Mouse (Mus musculus) ovary, postnatal 36 days (tissue): ENCODE results near the gene Nhlrc4.

ENCODE experiments used
- DNase-seq: peaks from one replicate; pipeline ENCODE4 v3.0.0; 2022; ENCODE audit warnings: low spot score, mixed read lengths

Gene Nhlrc4

GRCm38 (mm10) chr17:25944366-25945163, at the start of gene Nhlrc4, which contains the start of gene Pigq:
Nhlrc4 (minus strand) TSS chr17:25944961.
Pigq (minus strand) TSS chr17:25944936.
- DNase-seq, result no peak

GRCm38 (mm10) chr17:25993489-25993888, 48.7 kb upstream of the Nhlrc4 start:
- no peak for DNase-seq

- no peak for DNase-seq
Measured at GRCm38 (mm10) chr17:25992274-25992673, 47.5 kb upstream of the Nhlrc4 start.

- DNase-seq, result no peak
Measured at GRCm38 (mm10) chr17:25990331-25990730, 45.6 kb upstream of the Nhlrc4 start.

GRCm38 (mm10) chr17:25985306-25986294, 40.8 kb upstream of the Nhlrc4 start, which contains the start of gene Capn15:
Capn15 (minus strand) TSS chr17:25985796.
- DNase-seq, result peak; percentile 94

- no peak for DNase-seq
Measured at GRCm38 (mm10) chr17:25984556-25985305, 40.0 kb upstream of the Nhlrc4 start.

GRCm38 (mm10) chr17:25984066-25984465, 39.3 kb upstream of the Nhlrc4 start:
- DNase-seq, result no peak

- DNase-seq, result no peak
Measured at GRCm38 (mm10) chr17:25982913-25983312, 38.2 kb upstream of the Nhlrc4 start.

- DNase-seq, result no peak
Measured at GRCm38 (mm10) chr17:25980854-25981253, 36.1 kb upstream of the Nhlrc4 start.

- no peak for DNase-seq
Measured at GRCm38 (mm10) chr17:25979829-25980738, 35.3 kb upstream of the Nhlrc4 start.

GRCm38 (mm10) chr17:25970954-25971707, 26.4 kb upstream of the Nhlrc4 start:
- no peak for DNase-seq

GRCm38 (mm10) chr17:25970448-25970847, 25.7 kb upstream of the Nhlrc4 start:
- DNase-seq, result no peak

GRCm38 (mm10) chr17:25968176-25968575, 23.4 kb upstream of the Nhlrc4 start:
- DNase-seq, result no peak

GRCm38 (mm10) chr17:25967652-25968051, 22.9 kb upstream of the Nhlrc4 start:
- DNase-seq, result no peak

GRCm38 (mm10) chr17:25964271-25964670, 19.5 kb upstream of the Nhlrc4 start:
- no peak for DNase-seq

- DNase-seq, result no peak
Measured at GRCm38 (mm10) chr17:25962413-25962905, 17.7 kb upstream of the Nhlrc4 start.

GRCm38 (mm10) chr17:25961566-25961965, 16.8 kb upstream of the Nhlrc4 start:
- no peak for DNase-seq

GRCm38 (mm10) chr17:25959630-25960467, 15.1 kb upstream of the Nhlrc4 start:
- no peak for DNase-seq
